Mouse (Mus musculus): ENCODE data around the gene Pik3r2. TPM values are rescaled to one million over a fixed set of nuclear protein-coding genes. Genes with fewer than 3 reads are reported as not detected.

The Pik3r2 gene
- polyA plus RNA-seq, 1 experiment from 2014 or later, result 27.3 TPM

- 74% methylated on average over 8 of the region's 8 CpGs for WGBS (ENCODE audit: insufficient replicate concordance)
- Histone ChIP-seq H3K36me3 (no peaks in the 10 kb centered on the region), H3K27ac (no peak overlapping the region), H3K9ac (no peak overlapping the region), H3K27me3 (replicated peaks) (peaks cover 54% of the 10 kb centered on the region), H3K9me3 (replicated peaks) (no peaks in the 10 kb centered on the region), H3K4me3 (no peak overlapping the region), H3K4me1 (peaks cover 3% of the 10 kb centered on the region; the same call in 1 of the 2 replicates), H3K4me2 (no peak overlapping the region)
- no peak for ATAC-seq
Measured at GRCm38 (mm10) chr8:70721601-70722000, 54.9 kb downstream of the Pik3r2 start.

DNA sequence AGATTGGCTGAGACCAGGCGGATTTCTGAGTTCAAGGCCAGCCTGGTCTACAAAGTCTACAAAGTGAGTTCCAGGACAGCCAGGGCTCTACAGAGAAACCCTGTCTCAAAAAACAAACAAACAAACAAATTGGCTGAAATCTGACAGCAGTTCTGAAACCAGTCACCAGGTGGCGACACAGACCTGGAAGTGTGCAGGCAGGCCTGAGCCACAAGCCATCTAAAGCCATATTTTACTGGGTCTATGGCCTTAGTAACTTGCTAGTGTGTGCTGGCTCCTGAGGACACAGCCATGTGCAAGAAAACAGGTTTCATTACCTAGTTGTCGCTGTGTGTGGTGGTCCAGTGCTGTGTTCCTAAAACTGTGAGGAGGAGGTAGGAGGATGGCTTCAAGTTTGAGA, 55.8 kb downstream of the Pik3r2 start:
- Histone ChIP-seq H3K36me3 (no peaks in the 10 kb centered on the region), H3K4me3 (no peak overlapping the region), H3K9me3 (replicated peaks) (no peaks in the 10 kb centered on the region), H3K27me3 (replicated peaks) (peaks cover 49% of the 10 kb centered on the region), H3K9ac (no peak overlapping the region), H3K4me2 (no peak overlapping the region), H3K27ac (no peak overlapping the region), H3K4me1 (peaks cover 3% of the 10 kb centered on the region; the same call in 1 of the 2 replicates)
- WGBS (ENCODE audit: insufficient replicate concordance), result 5% methylated on average over 3 of the region's 3 CpGs
- no peak for ATAC-seq

DNA sequence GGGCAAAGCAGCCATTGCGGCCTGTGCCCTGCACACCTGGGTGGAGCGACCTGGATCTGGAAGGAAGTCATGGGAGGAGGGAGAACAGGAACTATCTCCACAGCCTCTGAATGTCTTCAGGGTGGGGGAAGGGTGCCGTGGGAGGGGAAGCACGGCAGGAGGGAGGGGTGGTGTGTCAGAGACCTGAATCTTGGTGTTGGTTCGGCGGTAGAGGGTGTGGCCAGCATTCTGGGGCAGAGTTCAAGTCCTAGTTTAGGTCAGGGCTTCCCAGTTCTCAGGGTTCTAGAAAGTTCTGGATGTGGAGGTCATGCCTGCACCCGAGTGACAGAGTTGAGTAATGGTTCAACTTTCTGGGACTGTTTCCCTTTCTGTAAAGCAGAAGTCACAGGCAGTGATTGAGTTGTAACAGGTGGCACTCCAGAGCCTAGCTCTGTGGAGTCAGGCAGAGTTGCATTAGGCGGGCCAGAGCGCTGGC, 56.7 kb downstream of the Pik3r2 start:
- H3K36me3 ChIP-seq, result no peaks in the 10 kb centered on the region
- H3K4me2 ChIP-seq, result no peak overlapping the region
- H3K27ac ChIP-seq, result no peak overlapping the region
- no peak overlapping the region for H3K9ac ChIP-seq
- ATAC-seq, result no peak
- H3K27me3 ChIP-seq (replicated peaks), result peaks cover 48% of the 10 kb centered on the region
- peaks cover 3% of the 10 kb centered on the region; the same call in 1 of the 2 replicates for H3K4me1 ChIP-seq
- 36% methylated on average over 9 of the region's 9 CpGs for WGBS (ENCODE audit: insufficient replicate concordance)
- no peak overlapping the region for H3K4me3 ChIP-seq
- H3K9me3 ChIP-seq (replicated peaks), result no peaks in the 10 kb centered on the region

- Histone ChIP-seq H3K9ac (no peak within 1 kb of the TSS), H3K4me1 (peaks cover 3% of the 10 kb centered on the region; the same call in 1 of the 2 replicates), H3K36me3 (no peaks in the 10 kb centered on the region), H3K4me2 (peak within 1 kb of the TSS; percentile 20; the same call in 1 of the 2 replicates), H3K9me3 (replicated peaks) (no peaks in the 10 kb centered on the region), H3K27ac (no peak within 1 kb of the TSS), H3K27me3 (replicated peaks) (peaks cover 36% of the 10 kb centered on the region), H3K4me3 (no peak within 1 kb of the TSS)
- ATAC-seq, result peak; percentile 35
- 3% methylated on average over 19 of the region's 19 CpGs for WGBS (ENCODE audit: insufficient replicate concordance)
Measured at GRCm38 (mm10) chr8:70718297-70718696, 58.2 kb downstream of the Pik3r2 start, which contains the start of gene Gm3336. Gene Gm3336 (plus strand): TSS chr8:70718543.

Small RNAs within 50 kb of the gene (microRNA-seq; reads per million reads assigned to microRNA genes)
- not detected for gene Mir7240

Other genes starting within 250 kb of the Pik3r2 start
- 223 and 224 TPM in 2 replicates for gene Fkbp8, start 249.0 kb downstream of the Pik3r2 start, polyA plus RNA-seq (2016; fragmentation: Nextera tagmentation; extraction: Ambion mirVana)
- gene Kxd1, start 248.8 kb downstream of the Pik3r2 start, polyA plus RNA-seq (2016; fragmentation: Nextera tagmentation; extraction: Ambion mirVana), result 44.7 and 45.0 TPM in 2 replicates
- 13.1 TPM in 2 replicates for gene Ell, start 237.3 kb downstream of the Pik3r2 start, polyA plus RNA-seq (2016; fragmentation: Nextera tagmentation; extraction: Ambion mirVana)
- gene Isyna1, start 182.3 kb downstream of the Pik3r2 start, polyA plus RNA-seq (2016; fragmentation: Nextera tagmentation; extraction: Ambion mirVana), result 114 and 115 TPM in 2 replicates
- 96.4 and 98.0 TPM in 2 replicates for gene Ssbp4, start 167.8 kb downstream of the Pik3r2 start, polyA plus RNA-seq (2016; fragmentation: Nextera tagmentation; extraction: Ambion mirVana)
- 4.1 and 4.6 TPM in 2 replicates for gene Lrrc25, start 160.6 kb downstream of the Pik3r2 start, polyA plus RNA-seq (2016; fragmentation: Nextera tagmentation; extraction: Ambion mirVana)
- gene Gdf15, start 144.3 kb downstream of the Pik3r2 start, polyA plus RNA-seq (2016; fragmentation: Nextera tagmentation; extraction: Ambion mirVana), result 4.4 and 4.9 TPM in 2 replicates
- 19.6 and 24.2 TPM in 2 replicates for gene Pgpep1, start 116.3 kb downstream of the Pik3r2 start, polyA plus RNA-seq (2016; fragmentation: Nextera tagmentation; extraction: Ambion mirVana)
- gene Lsm4, start 103.5 kb downstream of the Pik3r2 start, polyA plus RNA-seq (2016; fragmentation: Nextera tagmentation; extraction: Ambion mirVana), result 266 and 269 TPM in 2 replicates
- 59.5 and 66.8 TPM in 2 replicates for gene Jund, start 77.8 kb downstream of the Pik3r2 start, polyA plus RNA-seq (2016; fragmentation: Nextera tagmentation; extraction: Ambion mirVana)
- not detected in 2 replicates for gene Iqcn, start 73.3 kb downstream of the Pik3r2 start, polyA plus RNA-seq (2016; fragmentation: Nextera tagmentation; extraction: Ambion mirVana)
- not detected in 2 replicates for gene Gm3336, start 58.2 kb downstream of the Pik3r2 start, polyA plus RNA-seq (2016; fragmentation: Nextera tagmentation; extraction: Ambion mirVana)
- gene Pde4c, start 53.0 kb downstream of the Pik3r2 start, polyA plus RNA-seq (2016; fragmentation: Nextera tagmentation; extraction: Ambion mirVana), result 0.56 and 0.71 TPM in 2 replicates
- gene Rab3a, start 22.0 kb downstream of the Pik3r2 start, polyA plus RNA-seq (2016; fragmentation: Nextera tagmentation; extraction: Ambion mirVana), result 3.3 and 3.9 TPM in 2 replicates
- 52.2 and 52.7 TPM in 2 replicates for gene Mpv17l2, start 15.8 kb downstream of the Pik3r2 start, polyA plus RNA-seq (2016; fragmentation: Nextera tagmentation; extraction: Ambion mirVana)
- 9.8 and 10.4 TPM in 2 replicates for gene Mast3, start 28.3 kb upstream of the Pik3r2 start, polyA plus RNA-seq (2016; fragmentation: Nextera tagmentation; extraction: Ambion mirVana)
- 0.18 and 0.22 TPM in 2 replicates for gene Il12rb1, start 31.7 kb upstream of the Pik3r2 start, polyA plus RNA-seq (2016; fragmentation: Nextera tagmentation; extraction: Ambion mirVana)
- gene Arrdc2, start 63.0 kb upstream of the Pik3r2 start, polyA plus RNA-seq (2016; fragmentation: Nextera tagmentation; extraction: Ambion mirVana), result 16.1 and 17.8 TPM in 2 replicates
- 0.55 and 0.72 TPM in 2 replicates for gene Kcnn1, start 86.5 kb upstream of the Pik3r2 start, polyA plus RNA-seq (2016; fragmentation: Nextera tagmentation; extraction: Ambion mirVana)
- 78.8 and 81.1 TPM in 2 replicates for gene Ccdc124, start 97.2 kb upstream of the Pik3r2 start, polyA plus RNA-seq (2016; fragmentation: Nextera tagmentation; extraction: Ambion mirVana)
- 0.08 and 0.11 TPM in 2 replicates for gene Slc5a5, start 116.0 kb upstream of the Pik3r2 start, polyA plus RNA-seq (2016; fragmentation: Nextera tagmentation; extraction: Ambion mirVana)
- 3,066 and 3,170 TPM in 2 replicates for gene Rpl18a, start 120.7 kb upstream of the Pik3r2 start, polyA plus RNA-seq (2016; fragmentation: Nextera tagmentation; extraction: Ambion mirVana)
- gene Map1s, start 129.2 kb upstream of the Pik3r2 start, polyA plus RNA-seq (2016; fragmentation: Nextera tagmentation; extraction: Ambion mirVana), result 28.4 and 30.9 TPM in 2 replicates

All from liver, embryonic 12.5 days (tissue).